Comparison of ENCODE assay signal across 23 mouse cellular contexts in the genomic region with DNA sequence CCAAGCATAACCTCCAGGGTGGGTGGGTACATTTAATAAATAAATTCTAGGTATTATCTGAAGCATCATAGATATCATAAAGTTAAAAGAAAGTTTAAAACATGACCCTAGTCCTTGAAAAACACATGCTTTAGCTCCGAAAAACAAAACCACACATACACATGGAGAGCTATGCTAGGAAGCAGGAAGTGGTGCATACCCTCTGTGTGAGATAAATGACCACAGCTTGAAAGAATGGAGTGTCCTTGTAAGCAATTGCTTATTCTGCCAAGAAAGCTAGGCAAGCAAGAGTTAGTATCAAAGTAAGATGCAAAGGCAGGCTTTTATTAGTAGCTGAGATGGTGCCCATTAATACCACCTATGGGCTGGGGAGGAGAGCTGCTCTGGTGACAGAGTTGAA. TPM values are rescaled to one million over a fixed set of nuclear protein-coding genes. Genes with fewer than 3 reads are reported as not detected.
DNase-seq lines count a peak whose midpoint lies in the region; ATAC-seq and TF ChIP-seq lines count a peak whose summit lies in the region.
"Had no signal": no experiment of that assay in that cellular context is flagged by ENCODE, and none has a peak within 500 bp of the region (broad histone marks: within the 10 kb centered on the region; RNA-seq: fewer than 3 reads in every experiment).

No protein-coding gene starts in this region.

- peak; percentile 19 for DNase-seq in liver, adult 2 months (ENCODE audit: extremely low read depth, low read depth, low spot score)
- DNase-seq in left cerebral cortex, adult 2 months (ENCODE audit: extremely low spot score in 1 of 2, low spot score in 2 of 2) = no peak
- DNase-seq in retina, embryonic 14.5 days (ENCODE audit: low spot score) = no peak
- DNase-seq: adrenal gland, postnatal 14 days; cerebellum, postnatal 14 days; embryo, embryonic 11 days; gastrocnemius, postnatal 25 days; heart, postnatal 14 days; layer of hippocampus, postnatal 36 days; spleen, adult 18-20 months had no signal

- no peak for TF ChIP-seq POLR2A in liver, adult 2 months (IDR thresholded peaks at IDR 0.05; ENCODE audit: extremely low read depth, insufficient read depth, low read length)
- TF ChIP-seq POLR2A in embryonic fibroblast, embryonic 13.5 days (IDR thresholded peaks at IDR 0.05; ENCODE audit: low read depth, low read length) = no peak

- no peaks in the 10 kb centered on the region for H3K9me3 ChIP-seq in liver, embryonic 12.5 days (replicated peaks)
- H3K9me3 ChIP-seq in megakaryocyte, embryonic 14.5 days = no peaks in the 10 kb centered on the region
- H3K9me3 ChIP-seq: intestine, embryonic 15.5 days; kidney, embryonic 15.5 days; midbrain, embryonic 13.5 days had no signal

- ATAC-seq in liver, embryonic 12.5 days = no peak
- no peak for ATAC-seq in megakaryocyte, adult 5-6 weeks (ENCODE audit: poor library complexity, severe bottlenecking)
- ATAC-seq: CD4-positive, CD25-positive, alpha-beta regulatory T cell, adult 4 months; forebrain, embryonic 16.5 days; intestine, embryonic 15.5 days; midbrain, embryonic 13.5 days had no signal

- no peak overlapping the region for H3K27ac ChIP-seq in liver, adult 2 months (replicated peaks; ENCODE audit: insufficient read depth, low read depth, low read length)
- no peak overlapping the region for H3K27ac ChIP-seq in liver, embryonic 12.5 days
- H3K27ac ChIP-seq in embryonic fibroblast, embryonic 13.5 days (ENCODE audit: insufficient read depth, low read length) = peak overlapping the region; percentile 47
- H3K27ac ChIP-seq in left cerebral cortex, adult 2 months = no peak overlapping the region
- H3K27ac ChIP-seq: hindbrain, embryonic 14.5 days; intestine, embryonic 15.5 days; kidney, embryonic 15.5 days; layer of hippocampus, adult 2 months; midbrain, embryonic 13.5 days had no signal

- no peaks in the 10 kb centered on the region for H3K27me3 ChIP-seq in liver, adult 2 months (ENCODE audit: control insufficient read depth, insufficient read depth, low read length)
- H3K27me3 ChIP-seq in liver, embryonic 12.5 days (replicated peaks) = no peaks in the 10 kb centered on the region
- no peaks in the 10 kb centered on the region for H3K27me3 ChIP-seq in megakaryocyte, embryonic 14.5 days (replicated peaks)
- H3K27me3 ChIP-seq: intestine, embryonic 15.5 days; kidney, embryonic 15.5 days; midbrain, embryonic 13.5 days had no signal

- no peaks in the 10 kb centered on the region for H3K79me2 ChIP-seq in liver, adult 2 months (ENCODE audit: control insufficient read depth, insufficient read depth, low read length)

- no peak overlapping the region for H3K9ac ChIP-seq in liver, adult 2 months (ENCODE audit: low read depth, low read length)
- H3K9ac ChIP-seq in liver, embryonic 12.5 days = no peak overlapping the region
- H3K9ac ChIP-seq: hindbrain, embryonic 14.5 days; intestine, embryonic 15.5 days; kidney, embryonic 15.5 days; midbrain, embryonic 13.5 days had no signal

- no peaks in the 10 kb centered on the region for H3K36me3 ChIP-seq in liver, adult 2 months (ENCODE audit: control insufficient read depth, insufficient read depth, low read length)
- no peaks in the 10 kb centered on the region for H3K36me3 ChIP-seq in liver, embryonic 12.5 days
- no peaks in the 10 kb centered on the region for H3K36me3 ChIP-seq in megakaryocyte, embryonic 14.5 days (replicated peaks; ENCODE audit: low read length)
- H3K36me3 ChIP-seq: intestine, embryonic 15.5 days; kidney, embryonic 15.5 days; midbrain, embryonic 13.5 days had no signal

- no peak overlapping the region for H3K4me2 ChIP-seq in liver, embryonic 12.5 days
- H3K4me2 ChIP-seq: hindbrain, embryonic 14.5 days; intestine, embryonic 15.5 days; kidney, embryonic 15.5 days; midbrain, embryonic 13.5 days had no signal

- intact Hi-C loops in left cerebral cortex, adult 2 months (cut with DNase I) = no loop called here

- no peak for TF ChIP-seq CTCF in liver, adult 2 months (IDR thresholded peaks at IDR 0.05; ENCODE audit: low read depth, low read length)
- TF ChIP-seq CTCF in embryonic fibroblast, embryonic 13.5 days (IDR thresholded peaks at IDR 0.05; ENCODE audit: borderline replicate concordance, insufficient read depth, low read length) = no peak
- TF ChIP-seq CTCF in left cerebral cortex, adult 2 months (IDR thresholded peaks at IDR 0.05) = no peak

- H3K4me3 ChIP-seq in liver, adult 2 months (ENCODE audit: insufficient read depth, low read depth, low read length) = no peak overlapping the region
- no peak overlapping the region for H3K4me3 ChIP-seq in liver, embryonic 12.5 days
- peak overlapping the region; percentile 19 for H3K4me3 ChIP-seq in megakaryocyte, embryonic 14.5 days (replicated peaks)
- H3K4me3 ChIP-seq in embryonic fibroblast, embryonic 13.5 days (ENCODE audit: insufficient read depth, low read length) = no peak overlapping the region
- H3K4me3 ChIP-seq in left cerebral cortex, adult 2 months = no peak overlapping the region
- H3K4me3 ChIP-seq: intestine, embryonic 15.5 days; kidney, embryonic 15.5 days; layer of hippocampus, adult 2 months; midbrain, embryonic 13.5 days; myocyte had no signal

- no peaks in the 10 kb centered on the region for H3K4me1 ChIP-seq in liver, adult 2 months (ENCODE audit: control insufficient read depth, insufficient read depth, low read length)
- no peaks in the 10 kb centered on the region for H3K4me1 ChIP-seq in liver, embryonic 12.5 days
- H3K4me1 ChIP-seq in megakaryocyte, embryonic 14.5 days = peaks cover 28% of the 10 kb centered on the region
- peaks cover 6% of the 10 kb centered on the region for H3K4me1 ChIP-seq in embryonic fibroblast, embryonic 13.5 days (ENCODE audit: control insufficient read depth, insufficient read depth, low read length)
- H3K4me1 ChIP-seq: intestine, embryonic 15.5 days; midbrain, embryonic 13.5 days had no signal

- 66% methylated on average over 1 of the region's 1 CpGs for WGBS in liver, adult 2 months
- 10% methylated on average over 1 of the region's 1 CpGs for WGBS in liver, embryonic 12.5 days (ENCODE audit: insufficient replicate concordance)

RNA-seq across cellular contexts. Expression of gene C1qtnf7, which starts 6.4 kb away (rescaled TPM):
- total RNA-seq in liver, adult 2 months (2014; rRNA removed) = 0.65 and 1.3 TPM in 2 replicates
- 0.62 and 0.69 TPM in 2 replicates for polyA plus RNA-seq in liver, adult 2 months (2012; rRNA removed)
- polyA plus RNA-seq in liver, embryonic 12.5 days (2016; fragmentation: Nextera tagmentation; extraction: Ambion mirVana) = 1.2 and 1.8 TPM in 2 replicates
- not detected in 2 replicates for polyA plus RNA-seq in megakaryocyte, embryonic 14.5 days (2012; ENCODE audit: insufficient read depth, low replicate concordance)
- total RNA-seq in megakaryocyte, adult 5-6 weeks (2015) = not detected in 2 replicates
- 0.15 TPM in 1 of 2 replicates, not detected in the other for total RNA-seq in megakaryocyte, adult 5-6 weeks (2017)
- 1.0 and 4.8 TPM in 2 replicates for polyA plus RNA-seq in embryonic fibroblast, embryonic 13.5 days (2011; ENCODE audit: insufficient read length, low read depth, missing spikeins)
- total RNA-seq in left cerebral cortex, adult 2 months (2021) = 1 to 10 TPM; 1.6 to 1.9 TPM
- total RNA-seq: ES-E14 had no signal
- polyA plus RNA-seq: CD4-positive, CD25-positive, alpha-beta regulatory T cell, adult 4 months; myocyte had no signal
